Mouse (Mus musculus) lung, embryonic 15.5 days (tissue): Measurements from ENCODE around the gene Rpusd3. TPM values are rescaled to one million over a fixed set of nuclear protein-coding genes. Genes with fewer than 3 reads are reported as not detected.

Experiments
- ATAC-seq: fragments of 200-750 bp; cut with Nextera tagmentation; 2 replicates; pipeline ENCODE4 v1.8.0; 2017; ENCODE audit warnings: moderate number of reproducible peaks, borderline replicate concordance; ENCODE audit not compliant: low FRiP score, low TSS enrichment; ENCODE audit errors: extremely low read depth
- H3K27ac ChIP-seq: fragments of 300-500 bp; sonication (generic); 2 replicates; pipeline ENCODE4 v1.5.1; 2015; ENCODE audit warnings: moderate library complexity, mild to moderate bottlenecking, inconsistent platforms
- H3K27me3 ChIP-seq: fragments of 300-500 bp; sonication (generic); 2 replicates; pipeline ENCODE4 v1.6.1; 2015; ENCODE audit warnings: inconsistent platforms
- H3K36me3 ChIP-seq: fragments of 300-500 bp; sonication (generic); 2 replicates; pipeline ENCODE4 v1.6.1; 2015; ENCODE audit warnings: inconsistent platforms
- H3K4me1 ChIP-seq: fragments of 300-500 bp; sonication (generic); 2 replicates; pipeline ENCODE4 v1.6.1; 2015; ENCODE audit warnings: inconsistent platforms
- H3K4me2 ChIP-seq: fragments of 300-500 bp; sonication (generic); 2 replicates; pipeline ENCODE4 v1.6.1; 2015; ENCODE audit warnings: inconsistent platforms, mild to moderate bottlenecking, moderate library complexity
- H3K4me3 ChIP-seq: fragments of 300-500 bp; sonication (generic); 2 replicates; pipeline ENCODE4 v1.5.1; 2015; ENCODE audit warnings: mild to moderate bottlenecking, inconsistent platforms
- H3K9ac ChIP-seq: fragments of 300-500 bp; sonication (generic); 2 replicates; pipeline ENCODE4 v1.6.1; 2015; ENCODE audit warnings: inconsistent platforms
- H3K9me3 ChIP-seq: fragments of 300-500 bp; sonication (generic); 2 replicates; pipeline ENCODE4 v1.6.1; 2016; ENCODE audit warnings: inconsistent platforms
- WGBS: fragments of 180-500 bp; shearing (Covaris S2); methylation state at CpG from one replicate; pipeline ENCODE4 v1.1.7; 2015; 5-methylcytosine and 5-hydroxymethylcytosine counted together
- polyA plus RNA-seq: library from polyadenylated mRNA; unstranded; fragments of >200 nt; fragmentation: Nextera tagmentation; extraction: Ambion mirVana; gene quantifications from 2 replicates; pipeline ENCODE4 v1.2.1, GENCODE M21; 2015

The Rpusd3 gene
- polyA plus RNA-seq, 1 experiment from 2014 or later, result 19.1 TPM

DNA sequence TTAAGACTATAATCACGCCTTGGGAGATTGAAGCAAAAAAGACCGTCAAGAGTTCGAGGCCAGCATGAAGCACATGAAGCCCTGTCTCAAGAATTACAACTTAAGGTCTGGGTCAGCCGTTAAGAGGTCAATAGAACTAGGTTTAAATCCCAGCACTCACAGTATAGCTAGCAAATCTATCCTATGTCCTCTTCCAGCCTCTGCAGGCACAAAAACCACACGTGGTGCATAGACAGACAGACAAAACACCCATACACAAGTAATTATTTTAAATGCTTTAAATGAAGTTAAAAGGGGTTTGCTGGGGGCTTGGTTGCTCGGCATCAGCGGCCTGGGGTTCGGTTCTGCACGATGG is 22.9 kb upstream of the Rpusd3 start:
- H3K4me3 ChIP-seq, result peak overlapping the region; percentile 100
- peaks cover 11% of the 10 kb centered on the region for H3K36me3 ChIP-seq
- no peaks in the 10 kb centered on the region for H3K27me3 ChIP-seq
- peak overlapping the region; percentile 94 for H3K9ac ChIP-seq
- peaks cover 13% of the 10 kb centered on the region for H3K4me1 ChIP-seq
- H3K27ac ChIP-seq, result 0 out of 2 replicates have a peak overlapping the region, but pooled peaks have one; percentile 45
- H3K4me2 ChIP-seq, result peak overlapping the region; percentile 63
- 39% methylated on average over 9 of the region's 9 CpGs for WGBS
- ATAC-seq, result peak; percentile 12; the same call in 1 of the 2 replicates
- no peaks in the 10 kb centered on the region for H3K9me3 ChIP-seq

DNA sequence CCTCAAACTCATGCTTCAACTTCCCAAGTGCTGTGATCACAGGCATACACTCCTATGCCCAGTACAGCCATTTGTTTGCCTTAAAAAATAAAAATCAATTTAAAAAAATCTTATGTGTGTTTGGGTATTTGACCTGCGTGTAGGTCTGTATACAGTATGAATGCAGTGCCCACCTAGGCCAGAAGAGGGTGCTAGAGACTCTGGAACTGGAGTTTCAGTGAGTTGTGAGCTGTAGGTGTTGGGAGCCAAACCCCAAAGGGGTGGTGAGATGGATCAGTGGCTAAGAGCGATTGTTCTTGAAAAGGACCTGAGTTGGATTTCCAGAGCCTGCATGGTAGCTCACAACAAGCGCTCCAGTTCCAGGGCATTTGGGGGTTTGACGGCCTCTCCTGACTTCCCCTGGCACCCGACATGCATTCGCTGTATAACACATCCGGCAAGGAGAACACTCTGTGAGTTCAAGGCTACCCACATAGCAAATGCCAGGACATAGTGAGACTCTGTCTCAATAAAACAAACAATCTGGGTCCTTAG is 22.1 kb upstream of the Rpusd3 start:
- H3K4me2 ChIP-seq, result no peak overlapping the region
- no peak for ATAC-seq
- 54% methylated on average over 7 of the region's 7 CpGs for WGBS
- H3K4me3 ChIP-seq, result no peak overlapping the region
- no peaks in the 10 kb centered on the region for H3K27me3 ChIP-seq
- peaks cover 5% of the 10 kb centered on the region; the same call in 1 of the 2 replicates for H3K36me3 ChIP-seq
- no peak overlapping the region for H3K27ac ChIP-seq
- H3K4me1 ChIP-seq, result peaks cover 13% of the 10 kb centered on the region
- no peak overlapping the region for H3K9ac ChIP-seq
- no peaks in the 10 kb centered on the region for H3K9me3 ChIP-seq

DNA sequence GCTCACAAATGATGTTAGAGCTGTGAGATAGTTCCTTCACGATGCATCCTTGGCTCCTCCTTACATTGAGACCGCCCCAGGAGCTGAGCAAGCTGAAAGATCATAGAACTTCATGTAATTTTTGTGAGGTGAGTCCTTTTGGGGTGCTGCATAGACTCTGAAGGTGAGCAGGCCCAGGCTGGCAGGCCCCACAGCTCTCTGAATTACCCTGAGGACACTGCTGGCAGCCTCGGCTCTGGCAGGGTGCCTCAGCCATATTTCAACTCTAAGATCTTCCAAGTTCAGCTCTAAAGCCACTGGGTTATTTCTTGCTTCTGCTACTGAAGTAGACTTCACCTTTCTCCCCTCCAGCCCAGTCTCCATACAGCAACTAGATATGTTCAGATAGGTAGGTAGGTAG is 21.5 kb upstream of the Rpusd3 start:
- 67% methylated on average over 3 of the region's 3 CpGs for WGBS
- peaks cover 13% of the 10 kb centered on the region for H3K4me1 ChIP-seq
- no peaks in the 10 kb centered on the region for H3K27me3 ChIP-seq
- no peak overlapping the region for H3K4me2 ChIP-seq
- no peak overlapping the region for H3K27ac ChIP-seq
- H3K4me3 ChIP-seq, result no peak overlapping the region
- no peaks in the 10 kb centered on the region for H3K9me3 ChIP-seq
- H3K9ac ChIP-seq, result no peak overlapping the region
- ATAC-seq, result no peak
- H3K36me3 ChIP-seq, result peaks cover 3% of the 10 kb centered on the region; the same call in 1 of the 2 replicates

DNA sequence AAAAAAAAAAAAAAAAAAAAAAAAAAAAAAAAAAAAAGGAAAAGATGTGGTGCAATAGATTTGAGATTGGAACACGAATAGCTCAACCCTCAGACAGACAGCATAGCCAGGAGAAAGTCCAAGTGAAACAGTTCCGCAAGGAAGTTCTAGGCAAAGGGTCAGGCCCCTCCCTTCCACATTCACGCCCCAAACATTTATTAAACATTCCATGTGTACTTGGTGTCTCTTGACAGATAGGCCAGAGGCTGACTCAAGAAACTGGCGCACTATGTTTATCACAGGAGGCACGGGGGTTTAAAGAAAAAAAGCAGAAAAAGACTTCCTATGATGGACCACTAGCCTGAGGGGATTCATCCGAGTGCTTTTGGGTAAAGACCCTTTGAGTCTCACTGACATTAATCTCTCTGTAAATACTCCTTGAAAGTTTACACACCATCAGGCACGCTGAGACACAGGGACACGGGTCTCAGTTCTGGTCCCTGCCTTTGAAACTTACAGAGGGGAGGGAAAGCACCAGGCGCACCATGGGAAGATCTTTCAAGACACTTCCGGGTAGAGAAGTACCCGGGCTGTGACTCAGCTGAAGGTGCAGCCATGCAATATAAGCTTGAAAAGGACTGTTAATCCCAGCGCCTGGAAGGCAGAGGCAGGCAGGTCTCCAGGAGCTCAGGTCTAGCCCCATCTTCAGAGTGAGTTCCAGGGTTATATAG is 19.7 kb upstream of the Rpusd3 start:
- no peak overlapping the region for H3K4me3 ChIP-seq
- 45% methylated on average over 12 of the region's 12 CpGs for WGBS
- no peak overlapping the region for H3K27ac ChIP-seq
- no peak overlapping the region for H3K9ac ChIP-seq
- ATAC-seq, result no peak
- no peaks in the 10 kb centered on the region for H3K27me3 ChIP-seq
- H3K36me3 ChIP-seq, result no peaks in the 10 kb centered on the region
- H3K9me3 ChIP-seq, result no peaks in the 10 kb centered on the region
- no peak overlapping the region for H3K4me2 ChIP-seq
- H3K4me1 ChIP-seq, result peaks cover 13% of the 10 kb centered on the region

DNA sequence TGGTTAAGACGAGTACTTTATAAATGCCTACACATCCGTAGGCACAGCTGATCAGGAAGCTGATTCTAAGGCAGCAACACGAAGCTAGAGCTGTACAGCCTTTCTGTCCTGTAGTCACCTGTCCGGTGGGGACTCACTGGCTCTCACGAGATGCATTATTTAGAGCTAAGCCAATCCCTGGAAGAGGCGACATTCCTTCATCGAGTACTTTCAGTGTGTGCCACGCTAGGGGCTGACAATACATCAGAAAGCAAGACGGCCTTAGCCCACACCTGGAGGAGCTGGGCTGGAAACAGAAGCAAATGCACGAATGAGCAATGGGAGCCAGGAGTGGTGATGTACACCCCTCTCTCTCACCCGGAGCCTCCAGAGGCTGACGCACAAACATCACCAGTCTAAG is 18.0 kb upstream of the Rpusd3 start:
- Histone ChIP-seq H3K4me1 (peaks cover 3% of the 10 kb centered on the region), H3K4me3 (no peak overlapping the region), H3K4me2 (no peak overlapping the region), H3K27ac (no peak overlapping the region), H3K27me3 (no peaks in the 10 kb centered on the region), H3K36me3 (no peaks in the 10 kb centered on the region), H3K9ac (no peak overlapping the region), H3K9me3 (no peaks in the 10 kb centered on the region)
- no peak for ATAC-seq
- 67% methylated on average over 12 of the region's 12 CpGs for WGBS

DNA sequence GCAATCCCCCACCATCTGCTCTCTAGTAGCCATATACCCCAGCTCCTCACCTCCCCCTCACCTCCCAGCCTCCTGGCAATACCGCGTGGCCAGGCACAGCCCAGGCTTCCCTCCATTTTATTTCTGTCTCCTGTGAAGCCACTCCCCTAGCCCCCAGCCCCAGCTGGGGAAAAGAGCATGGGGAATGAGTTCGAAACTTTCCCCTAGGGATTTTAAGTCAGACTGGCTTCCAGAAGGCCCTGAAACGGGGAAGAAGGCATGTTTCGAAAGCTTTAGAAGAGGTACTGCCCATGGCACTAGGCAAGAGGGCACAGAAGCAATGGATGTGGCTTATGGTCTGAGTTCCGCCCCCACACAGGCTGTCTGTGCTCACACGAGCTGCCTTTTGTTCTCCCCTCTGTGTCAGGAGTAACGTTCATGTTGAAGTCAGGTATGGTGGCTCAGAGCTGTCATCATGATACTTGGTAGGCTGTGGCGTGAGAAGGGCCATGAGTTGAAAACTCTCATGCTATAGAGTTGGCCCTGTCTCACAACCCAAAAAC is 16.6 kb upstream of the Rpusd3 start, which contains the start of gene Cidec:
Cidec (minus strand) TSS at position 97 of the 542 bp plus-strand sequence.
- 75% methylated on average over 9 of the region's 9 CpGs for WGBS
- Histone ChIP-seq H3K4me3 (no peak within 1 kb of the TSS), H3K4me1 (no peaks in the 10 kb centered on the region), H3K9me3 (no peaks in the 10 kb centered on the region), H3K27ac (no peak within 1 kb of the TSS), H3K27me3 (no peaks in the 10 kb centered on the region), H3K36me3 (no peaks in the 10 kb centered on the region), H3K4me2 (no peak within 1 kb of the TSS), H3K9ac (no peak within 1 kb of the TSS)
- no peak for ATAC-seq

DNA sequence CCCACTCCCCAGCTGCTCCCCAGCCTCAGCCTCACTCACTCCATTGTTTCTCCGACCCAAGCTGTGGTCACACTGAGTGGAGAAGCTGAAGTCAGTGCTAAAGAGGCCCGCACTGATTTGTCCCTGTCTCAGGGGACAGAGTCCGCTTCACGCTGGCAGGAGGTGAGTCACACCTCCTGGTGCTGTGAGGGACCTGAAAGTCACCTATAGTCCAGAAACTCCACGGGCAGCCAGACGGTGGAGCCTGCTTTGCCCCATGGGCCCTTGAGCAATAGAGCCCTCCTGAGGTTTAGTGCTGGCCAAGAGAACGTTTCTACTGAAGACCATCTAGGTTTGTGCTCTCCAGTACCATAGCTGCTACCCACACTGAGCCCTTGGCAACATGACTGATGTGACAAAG is 15.6 kb upstream of the Rpusd3 start:
- Histone ChIP-seq H3K9me3 (no peaks in the 10 kb centered on the region), H3K9ac (no peak overlapping the region), H3K4me2 (no peak overlapping the region), H3K27ac (no peak overlapping the region), H3K27me3 (no peaks in the 10 kb centered on the region), H3K36me3 (no peaks in the 10 kb centered on the region), H3K4me1 (no peaks in the 10 kb centered on the region), H3K4me3 (no peak overlapping the region)
- WGBS, result 66% methylated on average over 7 of the region's 7 CpGs
- no peak for ATAC-seq

DNA sequence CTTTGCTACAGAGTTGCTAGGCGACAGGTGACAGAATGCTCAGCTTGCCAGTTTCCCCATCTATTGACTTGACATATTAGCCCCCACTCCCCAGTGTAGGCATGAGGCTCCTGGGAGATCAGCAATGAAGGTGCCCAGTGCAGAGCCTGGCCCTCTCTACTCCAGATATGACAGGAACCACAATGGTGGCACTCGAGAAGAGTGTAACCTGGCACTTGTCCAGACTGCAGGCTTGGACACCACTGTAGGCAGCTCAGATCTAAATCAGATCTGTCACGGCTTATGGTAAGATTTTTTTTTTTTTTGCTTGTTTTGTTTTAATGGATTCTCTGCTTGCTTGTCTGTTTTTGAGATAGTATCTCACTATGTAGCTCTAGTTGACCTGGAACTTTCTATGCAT is 14.5 kb upstream of the Rpusd3 start:
- Histone ChIP-seq H3K4me2 (no peak overlapping the region), H3K9ac (no peak overlapping the region), H3K27ac (no peak overlapping the region), H3K4me3 (no peak overlapping the region), H3K9me3 (no peaks in the 10 kb centered on the region), H3K36me3 (no peaks in the 10 kb centered on the region), H3K4me1 (no peaks in the 10 kb centered on the region), H3K27me3 (no peaks in the 10 kb centered on the region)
- ATAC-seq, result no peak
- 63% methylated on average over 3 of the region's 3 CpGs for WGBS

DNA sequence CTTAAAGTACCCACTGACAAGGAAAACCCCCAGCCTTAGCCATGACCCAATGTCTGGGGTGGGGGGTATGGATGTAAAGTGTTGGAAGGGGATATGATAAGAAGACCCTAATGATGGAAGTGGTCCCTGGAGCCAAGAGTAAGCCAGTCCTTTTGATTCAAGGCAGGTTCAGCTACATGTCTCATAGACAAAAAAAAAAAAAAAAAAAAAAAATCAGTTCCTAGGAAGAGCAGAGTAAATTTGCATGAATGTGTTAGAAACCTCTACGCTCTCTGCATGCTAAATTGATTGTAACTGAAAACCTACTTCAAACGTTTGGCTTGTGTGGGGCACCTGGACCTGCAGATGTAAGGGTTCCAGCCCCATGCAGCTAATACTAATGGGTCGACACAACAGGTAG is 12.7 kb upstream of the Rpusd3 start:
- Histone ChIP-seq H3K9ac (no peak overlapping the region), H3K4me3 (no peak overlapping the region), H3K36me3 (no peaks in the 10 kb centered on the region), H3K4me1 (no peaks in the 10 kb centered on the region), H3K27ac (no peak overlapping the region), H3K27me3 (no peaks in the 10 kb centered on the region), H3K9me3 (no peaks in the 10 kb centered on the region), H3K4me2 (no peak overlapping the region)
- 56% methylated on average over 3 of the region's 3 CpGs for WGBS
- no peak for ATAC-seq

DNA sequence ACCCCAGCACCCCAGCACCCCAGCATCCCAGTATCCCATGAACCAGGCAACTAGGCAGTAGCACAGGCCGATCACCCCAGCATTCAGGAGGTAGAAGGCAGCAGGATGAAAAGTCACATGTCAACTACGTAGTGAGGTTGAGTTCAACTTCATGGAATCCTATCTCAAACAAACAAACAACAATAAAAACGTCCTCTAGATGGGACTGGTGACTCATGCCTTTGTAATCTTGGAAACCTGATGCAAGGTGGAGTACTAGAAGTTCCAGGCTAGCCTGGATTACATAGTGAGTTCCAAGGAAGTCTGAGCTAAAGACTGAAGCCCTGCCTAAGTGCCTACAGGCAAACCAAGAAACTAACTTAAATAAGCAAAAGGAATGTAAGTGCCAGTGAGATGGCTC is 11.7 kb upstream of the Rpusd3 start:
- Histone ChIP-seq H3K4me1 (no peaks in the 10 kb centered on the region), H3K9me3 (no peaks in the 10 kb centered on the region), H3K4me3 (no peak overlapping the region), H3K9ac (no peak overlapping the region), H3K27me3 (no peaks in the 10 kb centered on the region), H3K4me2 (no peak overlapping the region), H3K36me3 (no peaks in the 10 kb centered on the region), H3K27ac (no peak overlapping the region)
- no peak for ATAC-seq
- 58% methylated on average over 3 of the region's 3 CpGs for WGBS

DNA sequence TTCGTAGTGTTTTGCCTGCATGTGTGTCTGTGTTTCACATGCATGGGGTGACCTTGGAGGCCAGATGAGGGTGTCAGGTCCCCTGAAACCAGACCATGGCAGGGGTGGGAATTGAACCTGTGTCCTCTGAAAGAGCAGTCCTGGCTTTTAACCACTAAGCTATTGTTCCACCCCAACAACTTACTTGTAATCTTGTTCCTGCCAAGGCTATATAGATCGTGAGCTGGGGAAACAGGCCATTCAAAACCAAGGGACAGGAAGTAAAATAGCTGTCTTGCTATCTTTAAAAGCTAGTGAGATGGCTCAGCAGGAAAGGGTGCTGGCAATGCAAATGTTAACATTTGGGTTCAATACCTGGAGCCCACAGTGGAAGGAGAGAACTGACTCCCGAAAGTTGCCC is 10.8 kb upstream of the Rpusd3 start:
- no peaks in the 10 kb centered on the region for H3K9me3 ChIP-seq
- no peaks in the 10 kb centered on the region for H3K36me3 ChIP-seq
- H3K4me2 ChIP-seq, result no peak overlapping the region
- no peak overlapping the region for H3K27ac ChIP-seq
- no peaks in the 10 kb centered on the region for H3K27me3 ChIP-seq
- ATAC-seq, result no peak
- no peaks in the 10 kb centered on the region for H3K4me1 ChIP-seq
- no peak overlapping the region for H3K4me3 ChIP-seq
- 69% methylated on average over 3 of the region's 3 CpGs for WGBS
- no peak overlapping the region for H3K9ac ChIP-seq

DNA sequence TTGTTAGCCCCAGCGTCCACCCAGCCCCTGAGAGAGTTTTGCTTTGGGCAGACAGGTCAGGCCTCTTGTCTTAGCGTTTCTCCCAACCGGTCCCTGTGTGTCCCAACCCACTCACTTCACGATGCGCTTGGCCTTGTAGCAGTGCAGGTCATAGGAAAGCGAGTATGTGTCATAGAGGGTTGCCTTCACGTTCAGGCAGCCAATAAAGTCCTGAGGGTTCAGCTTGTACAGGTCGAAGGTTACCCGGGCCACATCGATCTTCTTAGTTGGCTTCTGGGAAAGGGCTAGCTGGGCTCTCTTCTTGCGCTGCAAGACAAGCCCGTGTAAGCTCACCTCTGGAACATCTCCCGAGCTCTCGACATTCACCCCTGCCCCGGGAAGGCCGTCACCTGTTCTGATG is 8.9 kb upstream of the Rpusd3 start:
- WGBS, result 83% methylated on average over 16 of the region's 16 CpGs
- no peak overlapping the region for H3K27ac ChIP-seq
- peak; percentile 19; the same call in 1 of the 2 replicates for ATAC-seq
- H3K4me3 ChIP-seq, result no peak overlapping the region
- H3K27me3 ChIP-seq, result no peaks in the 10 kb centered on the region
- H3K9me3 ChIP-seq, result no peaks in the 10 kb centered on the region
- no peak overlapping the region for H3K9ac ChIP-seq
- no peaks in the 10 kb centered on the region for H3K4me1 ChIP-seq
- no peak overlapping the region for H3K4me2 ChIP-seq
- no peaks in the 10 kb centered on the region for H3K36me3 ChIP-seq
